Mouse (Mus musculus) midbrain, embryonic 12.5 days (tissue): ENCODE measurements around the gene Lrmda. TPM values are rescaled to one million over a fixed set of nuclear protein-coding genes. Genes with fewer than 3 reads are reported as not detected.

Experiments
- ATAC-seq: fragments of 200-750 bp; cut with Nextera tagmentation; 2 replicates; pipeline ENCODE4 v1.8.0; 2017; ENCODE audit warnings: low read depth, moderate TSS enrichment, moderate library complexity; ENCODE audit not compliant: low FRiP score
- H3K27ac ChIP-seq: fragments of 300-500 bp; sonication (generic); replicated peaks from 2 replicates; pipeline ENCODE4 v1.5.1; 2016; ENCODE audit warnings: mild to moderate bottlenecking
- H3K27me3 ChIP-seq: fragments of 300-500 bp; sonication (generic); 2 replicates; pipeline ENCODE4 v1.6.1; 2016; ENCODE audit warnings: mild to moderate bottlenecking
- H3K36me3 ChIP-seq: fragments of 300-500 bp; sonication (generic); 2 replicates; pipeline ENCODE4 v1.6.1; 2016
- H3K4me1 ChIP-seq: fragments of 300-500 bp; sonication (generic); 2 replicates; pipeline ENCODE4 v1.6.1; 2016
- H3K4me2 ChIP-seq: fragments of 300-500 bp; sonication (generic); replicated peaks from 2 replicates; pipeline ENCODE4 v1.6.1; 2016; ENCODE audit warnings: mild to moderate bottlenecking, moderate library complexity
- H3K4me3 ChIP-seq: fragments of 300-500 bp; sonication (generic); 2 replicates; pipeline ENCODE4 v1.5.1; 2016; ENCODE audit warnings: mild to moderate bottlenecking
- H3K9ac ChIP-seq: fragments of 300-500 bp; sonication (generic); replicated peaks from 2 replicates; pipeline ENCODE4 v1.6.1; 2016; ENCODE audit warnings: mild to moderate bottlenecking, moderate library complexity
- H3K9me3 ChIP-seq: fragments of 300-500 bp; sonication (generic); 2 replicates; pipeline ENCODE4 v1.6.1; 2016; ENCODE audit warnings: mild to moderate bottlenecking
- WGBS: fragments of 180-500 bp; shearing (Covaris S2); methylation state at CpG from one replicate; pipeline ENCODE4 v1.1.7; 2016; 5-methylcytosine and 5-hydroxymethylcytosine counted together
- polyA plus RNA-seq: library from polyadenylated mRNA; unstranded; fragments of >200 nt; fragmentation: Nextera tagmentation; extraction: Ambion mirVana; gene quantifications from 2 replicates; pipeline ENCODE4 v1.2.1, GENCODE M21; 2016

Gene Lrmda
- polyA plus RNA-seq, 1 experiment from 2014 or later: not detected

- ATAC-seq: no peak
- Histone ChIP-seq H3K4me2 (no peak overlapping the region), H3K9me3 (no peaks in the 10 kb centered on the region), H3K4me1 (no peaks in the 10 kb centered on the region), H3K36me3 (no peaks in the 10 kb centered on the region), H3K4me3 (no peak overlapping the region), H3K27me3 (peaks cover 15% of the 10 kb centered on the region; the same call in 1 of the 2 replicates), H3K27ac (no peak overlapping the region), H3K9ac (no peak overlapping the region)
- 91% methylated on average over 14 of the region's 14 CpGs for WGBS
These were observed 32.6 kb downstream of the Lrmda start for GRCm38 (mm10) chr14:22051941-22052664.

GRCm38 (mm10) chr14:22055630-22056029 lies 36.1 kb downstream of the Lrmda start:
- Histone ChIP-seq H3K4me1 (peaks cover 2% of the 10 kb centered on the region), H3K9ac (no peak overlapping the region), H3K9me3 (no peaks in the 10 kb centered on the region), H3K4me2 (no peak overlapping the region), H3K4me3 (no peak overlapping the region), H3K36me3 (no peaks in the 10 kb centered on the region), H3K27ac (no peak overlapping the region), H3K27me3 (peaks cover 15% of the 10 kb centered on the region; the same call in 1 of the 2 replicates)
- no peak for ATAC-seq
- 75% methylated on average over 8 of the region's 8 CpGs for WGBS

GRCm38 (mm10) chr14:22056246-22056645 lies 36.7 kb downstream of the Lrmda start:
- Histone ChIP-seq H3K9ac (no peak overlapping the region), H3K27me3 (peaks cover 16% of the 10 kb centered on the region; the same call in 1 of the 2 replicates), H3K9me3 (no peaks in the 10 kb centered on the region), H3K4me2 (no peak overlapping the region), H3K27ac (no peak overlapping the region), H3K4me1 (peaks cover 7% of the 10 kb centered on the region), H3K36me3 (no peaks in the 10 kb centered on the region), H3K4me3 (no peak overlapping the region)
- no peak for ATAC-seq
- 84% methylated on average over 4 of the region's 4 CpGs for WGBS

GRCm38 (mm10) chr14:22058729-22059128 lies 39.2 kb downstream of the Lrmda start:
- Histone ChIP-seq H3K27me3 (peaks cover 13% of the 10 kb centered on the region; the same call in 1 of the 2 replicates), H3K4me1 (peaks cover 7% of the 10 kb centered on the region), H3K9ac (no peak overlapping the region), H3K9me3 (no peaks in the 10 kb centered on the region), H3K36me3 (no peaks in the 10 kb centered on the region), H3K4me2 (no peak overlapping the region), H3K27ac (no peak overlapping the region), H3K4me3 (no peak overlapping the region)
- ATAC-seq: no peak
- 61% methylated on average over 1 of the region's 1 CpGs for WGBS

GRCm38 (mm10) chr14:22059348-22059861 lies 39.9 kb downstream of the Lrmda start:
- WGBS: 88% methylated on average over 6 of the region's 6 CpGs
- ATAC-seq: no peak

GRCm38 (mm10) chr14:22060787-22061186 lies 41.3 kb downstream of the Lrmda start:
- no peak overlapping the region for H3K4me3 ChIP-seq
- H3K4me1 ChIP-seq: peaks cover 7% of the 10 kb centered on the region
- H3K27ac ChIP-seq: no peak overlapping the region
- H3K9ac ChIP-seq: no peak overlapping the region
- H3K27me3 ChIP-seq: peaks cover 7% of the 10 kb centered on the region; the same call in 1 of the 2 replicates
- H3K36me3 ChIP-seq: no peaks in the 10 kb centered on the region
- no peak overlapping the region for H3K4me2 ChIP-seq
- no peak for ATAC-seq
- WGBS: 48% methylated on average over 7 of the region's 7 CpGs
- H3K9me3 ChIP-seq: no peaks in the 10 kb centered on the region

More at GRCm38 (mm10) chr14:22059348-22059861, 39.9 kb downstream of the Lrmda start:
- Histone ChIP-seq H3K4me3 (no peak overlapping the region), H3K9me3 (no peaks in the 10 kb centered on the region), H3K4me2 (no peak overlapping the region), H3K4me1 (peaks cover 7% of the 10 kb centered on the region), H3K27me3 (peaks cover 11% of the 10 kb centered on the region; the same call in 1 of the 2 replicates), H3K27ac (no peak overlapping the region), H3K9ac (no peak overlapping the region), H3K36me3 (no peaks in the 10 kb centered on the region)

GRCm38 (mm10) chr14:22062117-22062855 lies 42.8 kb downstream of the Lrmda start:
- H3K4me1 ChIP-seq: peaks cover 7% of the 10 kb centered on the region
- no peak overlapping the region for H3K27ac ChIP-seq
- ATAC-seq: no peak
- no peaks in the 10 kb centered on the region for H3K9me3 ChIP-seq
- WGBS: 90% methylated on average over 9 of the region's 9 CpGs
- H3K9ac ChIP-seq: no peak overlapping the region
- no peak overlapping the region for H3K4me2 ChIP-seq
- no peaks in the 10 kb centered on the region for H3K36me3 ChIP-seq
- H3K4me3 ChIP-seq: no peak overlapping the region
- 0 out of 2 replicates have a peak, but pooled peaks cover 3% of the 10 kb centered on the region for H3K27me3 ChIP-seq

- no peaks in the 10 kb centered on the region for H3K9me3 ChIP-seq
- H3K4me2 ChIP-seq: no peak overlapping the region
- peaks cover 7% of the 10 kb centered on the region for H3K4me1 ChIP-seq
- H3K27ac ChIP-seq: no peak overlapping the region
- H3K9ac ChIP-seq: no peak overlapping the region
- H3K4me3 ChIP-seq: no peak overlapping the region
- H3K27me3 ChIP-seq: peaks cover 40% of the 10 kb centered on the region
- no peak for ATAC-seq
- WGBS: 69% methylated on average over 2 of the region's 2 CpGs
- H3K36me3 ChIP-seq: no peaks in the 10 kb centered on the region
These were observed 49.7 kb downstream of the Lrmda start for GRCm38 (mm10) chr14:22069169-22069568.

GRCm38 (mm10) chr14:22073385-22073784 lies 53.9 kb downstream of the Lrmda start:
- no peak for ATAC-seq
- no peak overlapping the region for H3K27ac ChIP-seq
- no peak overlapping the region for H3K4me3 ChIP-seq
- peaks cover 57% of the 10 kb centered on the region for H3K27me3 ChIP-seq
- no peaks in the 10 kb centered on the region for H3K9me3 ChIP-seq
- 77% methylated on average over 5 of the region's 5 CpGs for WGBS
- peaks cover 11% of the 10 kb centered on the region for H3K4me1 ChIP-seq
- H3K9ac ChIP-seq: no peak overlapping the region
- no peak overlapping the region for H3K4me2 ChIP-seq
- H3K36me3 ChIP-seq: no peaks in the 10 kb centered on the region

- H3K4me3 ChIP-seq: no peak overlapping the region
These were observed 54.7 kb downstream of the Lrmda start for GRCm38 (mm10) chr14:22074229-22074628.

GRCm38 (mm10) chr14:22083931-22084330 lies 64.4 kb downstream of the Lrmda start:
- no peak overlapping the region for H3K9ac ChIP-seq
- peaks cover 37% of the 10 kb centered on the region for H3K27me3 ChIP-seq
- H3K4me1 ChIP-seq: peaks cover 12% of the 10 kb centered on the region; the same call in 1 of the 2 replicates
- peaks cover 7% of the 10 kb centered on the region for H3K9me3 ChIP-seq
- no peak overlapping the region for H3K27ac ChIP-seq
- no peaks in the 10 kb centered on the region for H3K36me3 ChIP-seq
- no peak for ATAC-seq
- no peak overlapping the region for H3K4me3 ChIP-seq
- no peak overlapping the region for H3K4me2 ChIP-seq
- WGBS: 52% methylated on average over 3 of the region's 3 CpGs

More at GRCm38 (mm10) chr14:22074229-22074628, 54.7 kb downstream of the Lrmda start:
- ATAC-seq: peak; percentile 60; the same call in 1 of the 2 replicates
- H3K27me3 ChIP-seq: peaks cover 57% of the 10 kb centered on the region
- no peak overlapping the region for H3K27ac ChIP-seq
- WGBS: 20% methylated on average over 16 of the region's 16 CpGs
- H3K9ac ChIP-seq: no peak overlapping the region
- peaks cover 11% of the 10 kb centered on the region for H3K4me1 ChIP-seq
- peak overlapping the region; percentile 42 for H3K4me2 ChIP-seq
- no peaks in the 10 kb centered on the region for H3K9me3 ChIP-seq
- H3K36me3 ChIP-seq: no peaks in the 10 kb centered on the region

GRCm38 (mm10) chr14:22085411-22085810 lies 65.9 kb downstream of the Lrmda start:
- Histone ChIP-seq H3K4me3 (no peak overlapping the region), H3K36me3 (no peaks in the 10 kb centered on the region), H3K4me2 (no peak overlapping the region)

More at GRCm38 (mm10) chr14:22085411-22085810, 65.9 kb downstream of the Lrmda start:
- H3K27ac ChIP-seq: no peak overlapping the region
- peaks cover 20% of the 10 kb centered on the region; the same call in 1 of the 2 replicates for H3K4me1 ChIP-seq
- peaks cover 35% of the 10 kb centered on the region for H3K27me3 ChIP-seq
- no peak for ATAC-seq
- WGBS: 84% methylated on average over 3 of the region's 3 CpGs
- H3K9me3 ChIP-seq: peaks cover 7% of the 10 kb centered on the region
- no peak overlapping the region for H3K9ac ChIP-seq
